Mouse (Mus musculus) yolk sac, embryonic 10.5 days (tissue): Measurements from ENCODE around the gene Tagln2.

Experiments used
- DNase-seq: peaks from one replicate; pipeline ENCODE4 v3.0.0-alpha.2; 2017; ENCODE audit warnings: low spot score

Tagln2 gene

DNA sequence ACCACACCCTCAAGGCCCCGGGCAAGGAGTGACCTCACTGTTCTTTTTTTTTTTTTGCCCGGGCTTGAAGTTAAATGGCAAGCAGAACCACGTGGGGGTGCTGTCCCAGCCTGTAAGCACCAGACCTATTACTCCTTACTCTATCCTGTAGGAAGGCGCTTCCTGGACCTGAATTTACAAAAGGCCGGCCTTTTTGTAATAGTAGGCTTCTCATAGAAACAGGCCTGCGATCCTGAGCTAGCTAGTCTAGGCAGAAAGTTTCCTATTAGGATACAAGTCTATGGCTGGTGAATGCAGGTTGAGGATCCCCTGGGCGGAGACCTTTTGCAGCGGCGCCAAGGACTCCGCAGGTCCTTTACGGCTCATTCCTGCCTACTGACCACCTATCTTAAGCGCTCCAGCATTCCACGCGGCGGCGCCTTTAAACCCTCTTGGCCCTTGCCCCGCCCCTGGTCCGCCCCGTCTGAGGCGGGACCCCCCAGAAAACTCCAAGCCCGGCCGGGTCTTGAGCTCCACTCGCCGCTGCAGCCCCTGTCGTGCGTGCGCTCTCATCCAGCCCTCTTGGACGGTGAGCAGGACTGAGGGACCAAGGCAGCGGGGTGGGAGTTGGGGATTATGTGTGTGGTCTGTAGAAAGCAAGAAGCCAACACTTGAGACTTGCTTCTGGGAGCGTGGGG lies at the start of gene Tagln2:
Gene Tagln2 (plus strand): TSS at position 283 of the 677 bp plus-strand sequence.
- DNase-seq = peak; percentile 93

DNA sequence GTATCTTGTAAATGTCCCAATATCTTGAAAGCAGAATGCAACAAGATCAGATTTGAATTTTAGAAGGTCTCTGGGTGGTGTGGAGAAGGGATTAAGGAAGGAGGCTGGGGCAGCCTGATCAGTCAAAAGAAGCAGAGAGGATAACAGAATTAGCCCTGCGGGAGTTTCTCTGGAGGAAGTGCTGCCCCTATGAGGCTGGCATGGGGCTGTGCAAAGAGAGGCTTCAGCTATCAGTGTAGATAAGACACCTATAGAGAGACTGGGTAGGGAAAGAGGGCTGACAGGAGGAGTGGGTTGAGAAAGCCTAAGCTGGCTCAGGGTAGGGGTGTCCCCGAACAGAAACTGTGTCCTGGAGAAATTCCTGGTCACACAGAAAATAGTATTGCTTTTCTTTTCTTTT lies 49.6 kb upstream of the Tagln2 start:
- no peak for DNase-seq

- DNase-seq = no peak
These were observed 48.9 kb upstream of the Tagln2 start for GRCm38 (mm10) chr1:172450848-172451470.

DNA sequence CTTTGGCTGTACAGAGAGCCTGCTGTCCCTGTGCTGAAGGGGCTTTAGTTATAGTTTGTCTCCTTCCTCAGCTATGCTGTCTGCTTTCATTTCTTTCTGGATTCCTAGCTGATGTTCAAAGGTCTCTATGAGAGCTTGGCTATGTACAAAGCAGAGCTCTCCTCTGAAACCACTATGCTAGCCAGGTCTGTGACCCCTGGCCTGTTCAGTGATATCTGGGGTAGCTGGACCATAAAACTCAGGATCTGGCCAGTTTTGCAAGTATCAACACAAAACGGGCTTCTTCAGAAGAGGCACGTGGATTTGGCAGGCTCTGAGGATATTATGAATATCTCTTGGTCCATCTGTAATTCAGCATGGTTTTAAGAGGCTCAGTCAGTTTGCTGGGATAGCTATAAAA lies 46.9 kb upstream of the Tagln2 start:
- DNase-seq = peak; percentile 12

GRCm38 (mm10) chr1:172453810-172454209 lies 46.0 kb upstream of the Tagln2 start:
- DNase-seq = no peak

DNA sequence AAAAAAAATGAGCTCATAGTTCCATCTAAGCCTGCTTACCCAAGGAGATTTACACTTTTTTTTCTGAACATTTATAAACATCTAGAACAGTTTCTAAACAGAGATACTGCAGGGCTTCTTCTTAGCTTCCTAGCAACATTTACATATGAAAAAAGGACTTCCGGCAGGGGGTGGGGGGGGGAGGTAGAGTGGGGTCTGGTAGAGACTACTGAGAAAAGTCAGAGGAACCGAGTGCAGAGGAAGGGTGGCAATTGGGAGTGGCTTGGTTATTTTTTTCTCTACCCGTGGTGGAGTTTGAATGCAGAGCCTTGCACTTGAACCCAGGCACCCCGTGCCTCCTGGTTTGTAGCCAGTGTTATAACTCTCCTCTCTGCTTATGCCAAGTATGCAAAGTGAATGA lies 44.4 kb upstream of the Tagln2 start:
- no peak for DNase-seq

- DNase-seq = no peak
These were observed 43.7 kb upstream of the Tagln2 start for GRCm38 (mm10) chr1:172456001-172456677.

- DNase-seq = no peak
These were observed 42.7 kb upstream of the Tagln2 start for GRCm38 (mm10) chr1:172457196-172457595.

GRCm38 (mm10) chr1:172458041-172458440 lies 41.8 kb upstream of the Tagln2 start:
- DNase-seq = no peak

DNA sequence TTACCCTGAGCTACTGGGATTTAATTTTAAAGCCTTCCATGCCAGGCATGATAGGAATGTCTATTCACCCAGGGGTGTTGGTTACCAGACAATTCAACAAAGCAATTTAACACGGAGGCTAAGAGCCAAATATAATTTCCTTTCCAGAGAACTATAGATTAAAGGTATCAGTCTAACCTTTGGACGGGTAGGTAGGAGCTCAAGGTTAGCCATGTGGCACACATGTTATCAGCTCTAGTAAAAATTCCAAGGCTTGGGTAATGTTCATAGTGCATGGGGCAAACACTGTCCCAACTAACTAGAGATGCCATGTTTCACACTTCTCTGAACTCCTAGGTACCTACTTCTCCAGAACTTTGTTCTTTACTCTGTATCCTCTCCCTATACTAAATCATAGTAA lies 38.2 kb upstream of the Tagln2 start:
- DNase-seq = no peak

GRCm38 (mm10) chr1:172462534-172462933 lies 37.3 kb upstream of the Tagln2 start:
- DNase-seq = peak; percentile 40

DNA sequence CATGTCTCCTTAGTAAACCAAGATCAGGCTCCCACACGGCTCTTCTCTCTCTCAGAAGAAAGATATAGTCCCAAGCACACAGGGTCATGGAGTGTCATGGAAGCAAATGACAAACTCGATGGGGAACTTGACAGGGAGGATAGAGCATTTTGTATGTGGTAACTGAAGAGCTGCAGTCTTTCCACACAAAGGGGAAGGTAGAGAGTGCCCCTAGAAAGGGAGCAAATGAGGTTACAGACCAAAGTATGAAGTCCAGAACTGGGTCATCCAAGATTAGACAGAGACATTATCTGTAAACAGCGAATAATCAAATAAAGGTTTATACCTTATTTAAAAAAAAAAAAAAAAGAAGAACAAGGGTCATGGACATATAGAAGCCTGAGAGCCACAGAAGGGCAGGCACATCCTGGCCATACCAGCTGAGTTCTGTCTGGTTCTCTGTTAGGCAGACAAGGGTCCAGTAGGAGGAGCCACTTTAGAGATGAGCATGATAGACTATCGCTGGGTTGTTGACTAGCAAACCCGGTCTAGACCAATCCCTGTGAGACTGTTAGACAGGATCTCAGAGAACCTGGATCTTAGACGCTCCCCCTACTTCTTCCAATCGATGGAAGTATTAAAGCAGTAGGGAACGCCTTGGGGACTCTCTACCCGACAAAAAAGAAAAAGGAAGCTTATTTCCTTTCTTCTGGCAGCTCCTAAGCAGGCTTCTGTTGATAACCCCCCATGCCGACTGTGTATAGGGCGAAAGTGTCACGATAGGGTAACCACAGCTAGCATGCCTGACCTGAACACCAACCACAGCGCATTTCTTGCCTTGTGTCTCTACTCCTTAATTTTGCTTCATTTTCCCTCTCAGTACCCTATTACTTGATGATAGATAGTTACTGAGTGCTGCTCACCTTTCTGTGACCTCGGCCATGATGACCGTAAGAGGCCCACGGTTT lies 36.2 kb upstream of the Tagln2 start:
- no peak for DNase-seq

- DNase-seq = no peak
These were observed 31.5 kb upstream of the Tagln2 start for GRCm38 (mm10) chr1:172468301-172468877.

GRCm38 (mm10) chr1:172469373-172469772 lies 30.5 kb upstream of the Tagln2 start:
- no peak for DNase-seq

DNA sequence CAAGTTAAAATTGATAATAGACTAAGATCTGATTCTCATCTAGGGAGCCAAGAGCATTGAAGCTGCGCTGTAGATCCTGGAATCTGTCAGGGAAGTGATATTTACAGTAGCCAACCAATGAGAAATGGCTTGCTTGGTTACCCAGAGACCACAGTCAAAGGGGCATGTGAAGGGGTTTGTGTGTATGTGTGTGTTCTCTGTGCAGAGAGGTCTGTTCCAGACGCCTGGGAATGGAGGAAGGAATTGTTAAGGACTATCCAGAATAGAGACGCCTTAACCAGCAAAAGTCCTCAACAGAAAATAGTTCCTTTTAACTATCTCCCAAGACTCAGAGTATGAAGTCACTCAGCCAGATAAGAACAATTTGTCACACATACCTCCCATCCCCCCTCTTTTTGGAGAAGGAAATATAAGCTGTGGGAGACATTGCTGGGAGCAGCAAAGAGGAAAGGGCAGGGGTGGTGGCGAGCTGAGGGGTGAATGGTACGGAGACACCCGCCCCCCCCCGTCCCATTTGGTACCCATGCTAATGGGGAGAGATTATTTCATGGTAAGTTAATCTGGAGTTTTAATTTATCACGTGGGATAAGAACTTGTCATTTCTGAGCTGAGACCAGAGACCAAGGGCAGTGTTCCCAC lies 29.9 kb upstream of the Tagln2 start:
- no peak for DNase-seq

- DNase-seq = no peak
These were observed 26.9 kb upstream of the Tagln2 start for GRCm38 (mm10) chr1:172472909-172473308.

DNA sequence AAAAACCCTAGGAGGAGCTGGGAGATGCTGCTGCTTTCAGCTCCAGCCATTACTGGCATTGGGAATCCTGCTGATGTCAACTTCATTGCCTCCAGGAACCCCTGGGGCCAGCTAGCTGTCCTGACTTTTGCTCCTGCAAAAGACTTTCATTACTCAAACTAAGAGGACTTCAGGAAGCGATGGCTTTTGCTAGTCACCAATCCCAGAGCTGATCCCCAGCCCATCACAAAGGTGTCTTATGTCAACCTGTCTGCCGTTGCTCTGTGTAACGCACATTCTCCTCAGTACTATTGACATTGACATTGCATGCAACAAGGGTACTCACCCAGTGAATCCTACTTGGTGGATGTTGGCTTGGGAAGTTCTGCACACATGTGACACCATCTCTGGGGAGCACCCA lies 25.7 kb upstream of the Tagln2 start:
- DNase-seq = no peak

- DNase-seq = no peak
These were observed 24.6 kb upstream of the Tagln2 start, which contains the start of gene Slamf9 for GRCm38 (mm10) chr1:172475054-172475741. Slamf9 (plus strand) TSS chr1:172475358.

DNA sequence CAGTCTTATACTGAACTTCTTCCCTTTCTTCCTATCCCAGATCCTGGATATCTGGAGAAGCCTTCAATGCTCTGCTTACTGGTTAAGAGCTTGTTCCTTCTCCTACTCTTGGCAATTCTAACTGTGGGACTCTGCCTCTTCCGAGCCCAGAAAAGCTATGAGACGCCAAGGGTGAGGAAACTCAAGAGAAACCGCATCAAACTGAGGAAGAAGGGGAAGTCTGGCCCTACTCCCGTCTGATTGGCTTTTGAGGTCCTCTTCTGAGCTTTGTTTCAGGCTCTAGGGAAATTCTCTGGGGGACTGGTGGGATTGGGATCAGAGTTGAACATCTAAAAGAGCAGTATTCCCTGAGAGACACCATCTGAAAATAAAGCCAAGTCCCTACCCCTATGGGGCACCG lies 21.8 kb upstream of the Tagln2 start:
- DNase-seq = no peak

DNA sequence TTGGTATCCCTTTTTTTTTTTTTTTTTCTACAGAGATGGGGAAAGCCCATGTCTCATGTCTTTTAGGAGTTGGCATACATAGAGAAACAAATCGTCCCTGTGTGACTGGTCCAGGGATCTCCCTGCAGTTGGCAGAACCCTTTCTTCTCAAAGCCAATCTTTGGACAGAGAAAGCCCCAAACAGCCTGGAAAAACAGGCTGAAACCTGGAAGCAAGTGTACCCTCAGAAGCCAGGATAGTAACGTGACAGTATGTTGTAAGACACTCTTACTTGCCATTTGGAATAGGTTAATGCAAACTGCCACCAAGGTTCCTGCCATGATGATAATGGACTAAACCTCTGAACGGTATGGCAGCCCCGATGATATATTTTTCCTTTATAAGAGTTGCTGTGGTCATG lies 19.5 kb upstream of the Tagln2 start:
- no peak for DNase-seq

- no peak for DNase-seq
These were observed 18.7 kb upstream of the Tagln2 start for GRCm38 (mm10) chr1:172481111-172481510.
